Mouse (Mus musculus) gastrocnemius, adult 8-10 months (tissue): ENCODE data around the gene Bcat2. TPM values are rescaled to one million over a fixed set of nuclear protein-coding genes. Genes with fewer than 3 reads are reported as not detected.

Experiments
- DNase-seq, 2 experiments: peaks; one replicate each; pipeline ENCODE4 v3.0.0; 2022; ENCODE audit warnings: low spot score in 2 of 2
- total RNA-seq, 4 experiments: library from RNA; stranded (reverse); gene quantifications; 2 replicates each; pipeline ENCODE4 v1.2.4; 2022

The Bcat2 gene
- total RNA-seq, 4 experiments from 2014 or later = 82.2 to 107 (median 91.8) TPM

- DNase-seq = no peak
Observed at GRCm38 (mm10) chr7:45574472-45575379, 4.8 kb downstream of the Bcat2 start.

- DNase-seq = no peak
Observed at GRCm38 (mm10) chr7:45585923-45586322, 16.0 kb downstream of the Bcat2 start.

- no peak for DNase-seq
Observed at GRCm38 (mm10) chr7:45587631-45588592, 18.0 kb downstream of the Bcat2 start.

- DNase-seq = peak; percentile 95 to 97
Observed at GRCm38 (mm10) chr7:45589173-45589572, 19.2 kb downstream of the Bcat2 start.

GRCm38 (mm10) chr7:45589898-45590297 is 19.9 kb downstream of the Bcat2 start:
- DNase-seq = no peak

- DNase-seq = no peak
Observed at GRCm38 (mm10) chr7:45590874-45591273, 20.9 kb downstream of the Bcat2 start.

GRCm38 (mm10) chr7:45591880-45592279 is 21.9 kb downstream of the Bcat2 start:
- no peak for DNase-seq

- DNase-seq = peak; percentile 60 to 67
Observed at GRCm38 (mm10) chr7:45593118-45593815, 23.3 kb downstream of the Bcat2 start.

GRCm38 (mm10) chr7:45595176-45595575 is 25.2 kb downstream of the Bcat2 start:
- no peak for DNase-seq

GRCm38 (mm10) chr7:45596107-45596506 is 26.2 kb downstream of the Bcat2 start:
- no peak for DNase-seq

- DNase-seq = no peak
Observed at GRCm38 (mm10) chr7:45597013-45597412, 27.1 kb downstream of the Bcat2 start.

- no peak for DNase-seq
Observed at GRCm38 (mm10) chr7:45597527-45597926, 27.6 kb downstream of the Bcat2 start.

- no peak for DNase-seq
Observed at GRCm38 (mm10) chr7:45598960-45599879, 29.3 kb downstream of the Bcat2 start.

- no peak for DNase-seq
Observed at GRCm38 (mm10) chr7:45605704-45606289, 35.8 kb downstream of the Bcat2 start.

- no peak for DNase-seq
Observed at GRCm38 (mm10) chr7:45609511-45609910, 39.6 kb downstream of the Bcat2 start.

- DNase-seq = peak in 1 of 2 experiments; percentile 42
Observed at GRCm38 (mm10) chr7:45616277-45616676, 46.3 kb downstream of the Bcat2 start.

GRCm38 (mm10) chr7:45617042-45617695 is 47.2 kb downstream of the Bcat2 start, which contains the start of gene Fut1:
Fut1 (plus strand) TSS chr7:45617289.
- DNase-seq = no peak

GRCm38 (mm10) chr7:45618316-45618715 is 48.4 kb downstream of the Bcat2 start:
- no peak for DNase-seq

- no peak for DNase-seq
Observed at GRCm38 (mm10) chr7:45619592-45619991, 49.6 kb downstream of the Bcat2 start.
